Mouse (Mus musculus): ENCODE data around the gene Slco3a1. TPM values are rescaled to one million over a fixed set of nuclear protein-coding genes. Genes with fewer than 3 reads are reported as not detected.

The Slco3a1 gene
- polyA plus RNA-seq, 1 experiment from 2014 or later, result 6.7 TPM

- H3K9ac ChIP-seq (ENCODE audit: low read depth, low read length), result no peak overlapping the region
- WGBS, result 74% methylated on average over 14 of the region's 14 CpGs
- H3K36me3 ChIP-seq (ENCODE audit: control insufficient read depth, insufficient read depth, low read length), result no peaks in the 10 kb centered on the region
- no peak for ATAC-seq
- H3K9me3 ChIP-seq (ENCODE audit: control insufficient read depth, low read length), result no peaks in the 10 kb centered on the region
- no peak overlapping the region for H3K4me2 ChIP-seq (ENCODE audit: low read depth, low read length)
- H3K4me3 ChIP-seq (ENCODE audit: low read length), result no peak overlapping the region
- H3K27me3 ChIP-seq (replicated peaks; ENCODE audit: control insufficient read depth, insufficient read depth, low read length), result no peaks in the 10 kb centered on the region
- H3K4me1 ChIP-seq (ENCODE audit: control insufficient read depth, insufficient read depth, low read length), result no peaks in the 10 kb centered on the region
- no peak overlapping the region for H3K27ac ChIP-seq (ENCODE audit: low read length)
Observed at GRCm38 (mm10) chr7:74303611-74304300, 250.8 kb downstream of the Slco3a1 start.

- H3K4me2 ChIP-seq (ENCODE audit: low read depth, low read length), result no peak overlapping the region
- WGBS, result 72% methylated on average over 5 of the region's 5 CpGs
- no peak for ATAC-seq
Observed at GRCm38 (mm10) chr7:74303081-74303480, 251.5 kb downstream of the Slco3a1 start.

DNA sequence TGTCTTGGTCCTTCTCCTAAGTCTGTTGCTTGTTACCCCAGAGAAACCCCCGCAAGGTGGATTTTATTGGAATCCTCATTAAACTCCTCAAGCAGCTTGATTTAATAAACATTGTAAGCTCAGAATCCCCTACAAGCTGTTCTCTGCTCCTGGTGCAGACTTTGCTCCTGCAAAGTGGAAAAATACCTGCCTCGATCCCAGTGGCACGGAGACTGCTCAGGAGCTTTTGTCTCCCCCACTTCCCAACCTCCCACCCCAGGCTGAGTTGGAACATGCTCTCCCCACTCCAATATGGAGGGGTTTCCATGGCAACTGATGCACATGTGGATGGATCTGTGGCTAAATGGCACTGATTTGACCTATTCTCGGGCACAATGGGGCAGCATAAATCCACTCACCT lies 268.0 kb downstream of the Slco3a1 start:
- H3K27ac ChIP-seq (ENCODE audit: low read length), result no peak overlapping the region
- H3K4me1 ChIP-seq (ENCODE audit: control insufficient read depth, insufficient read depth, low read length), result no peaks in the 10 kb centered on the region
- H3K4me3 ChIP-seq (ENCODE audit: low read length), result no peak overlapping the region
- H3K9ac ChIP-seq (ENCODE audit: low read depth, low read length), result no peak overlapping the region
- WGBS, result 78% methylated on average over 4 of the region's 4 CpGs
- no peak overlapping the region for H3K4me2 ChIP-seq (ENCODE audit: low read depth, low read length)
- H3K27me3 ChIP-seq (replicated peaks; ENCODE audit: control insufficient read depth, insufficient read depth, low read length), result no peaks in the 10 kb centered on the region
- no peaks in the 10 kb centered on the region for H3K9me3 ChIP-seq (ENCODE audit: control insufficient read depth, low read length)
- no peaks in the 10 kb centered on the region for H3K36me3 ChIP-seq (ENCODE audit: control insufficient read depth, insufficient read depth, low read length)
- no peak for ATAC-seq

More at GRCm38 (mm10) chr7:74303081-74303480, 251.5 kb downstream of the Slco3a1 start:
- Histone ChIP-seq H3K27me3 (replicated peaks; ENCODE audit: control insufficient read depth, insufficient read depth, low read length) (no peaks in the 10 kb centered on the region), H3K9me3 (ENCODE audit: control insufficient read depth, low read length) (no peaks in the 10 kb centered on the region), H3K9ac (ENCODE audit: low read depth, low read length) (no peak overlapping the region), H3K36me3 (ENCODE audit: control insufficient read depth, insufficient read depth, low read length) (no peaks in the 10 kb centered on the region), H3K27ac (ENCODE audit: low read length) (no peak overlapping the region), H3K4me3 (ENCODE audit: low read length) (no peak overlapping the region), H3K4me1 (ENCODE audit: control insufficient read depth, insufficient read depth, low read length) (no peaks in the 10 kb centered on the region)

DNA sequence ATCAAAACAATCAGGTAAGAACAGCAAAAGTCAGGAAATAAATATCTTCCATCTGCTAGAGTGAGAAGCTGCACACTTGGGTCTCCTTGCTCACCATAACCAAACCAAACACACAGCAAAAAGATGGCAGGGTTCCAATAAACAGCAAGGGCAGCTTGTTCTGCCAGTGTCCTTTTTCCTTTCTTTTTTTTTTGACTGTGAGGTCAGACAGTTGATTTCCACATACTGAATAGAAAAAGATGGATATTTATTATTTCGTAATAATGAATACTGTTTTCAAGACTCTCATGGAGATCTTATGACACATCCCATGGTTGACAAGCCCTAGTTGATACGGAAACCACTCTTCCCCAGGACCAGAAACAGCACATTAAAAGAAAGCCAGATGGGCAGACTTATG lies 274.2 kb downstream of the Slco3a1 start:
- ATAC-seq, result no peak
- H3K4me1 ChIP-seq (ENCODE audit: control insufficient read depth, insufficient read depth, low read length), result no peaks in the 10 kb centered on the region
- no peaks in the 10 kb centered on the region for H3K9me3 ChIP-seq (ENCODE audit: control insufficient read depth, low read length)
- H3K27ac ChIP-seq (ENCODE audit: low read length), result no peak overlapping the region
- H3K4me2 ChIP-seq (ENCODE audit: low read depth, low read length), result no peak overlapping the region
- H3K27me3 ChIP-seq (replicated peaks; ENCODE audit: control insufficient read depth, insufficient read depth, low read length), result no peaks in the 10 kb centered on the region
- 86% methylated on average over 2 of the region's 2 CpGs for WGBS
- no peak overlapping the region for H3K4me3 ChIP-seq (ENCODE audit: low read length)
- no peak overlapping the region for H3K9ac ChIP-seq (ENCODE audit: low read depth, low read length)
- no peaks in the 10 kb centered on the region for H3K36me3 ChIP-seq (ENCODE audit: control insufficient read depth, insufficient read depth, low read length)

- ATAC-seq, result no peak
- H3K4me2 ChIP-seq (ENCODE audit: low read depth, low read length), result no peak overlapping the region
- 92% methylated on average over 3 of the region's 3 CpGs for WGBS
- no peak overlapping the region for H3K9ac ChIP-seq (ENCODE audit: low read depth, low read length)
- no peaks in the 10 kb centered on the region for H3K4me1 ChIP-seq (ENCODE audit: control insufficient read depth, insufficient read depth, low read length)
- no peaks in the 10 kb centered on the region for H3K9me3 ChIP-seq (ENCODE audit: control insufficient read depth, low read length)
- H3K4me3 ChIP-seq (ENCODE audit: low read length), result no peak overlapping the region
- H3K36me3 ChIP-seq (ENCODE audit: control insufficient read depth, insufficient read depth, low read length), result no peaks in the 10 kb centered on the region
- H3K27me3 ChIP-seq (replicated peaks; ENCODE audit: control insufficient read depth, insufficient read depth, low read length), result no peaks in the 10 kb centered on the region
- H3K27ac ChIP-seq (ENCODE audit: low read length), result no peak overlapping the region
Observed at GRCm38 (mm10) chr7:74279356-74279755, 275.2 kb downstream of the Slco3a1 start.

DNA sequence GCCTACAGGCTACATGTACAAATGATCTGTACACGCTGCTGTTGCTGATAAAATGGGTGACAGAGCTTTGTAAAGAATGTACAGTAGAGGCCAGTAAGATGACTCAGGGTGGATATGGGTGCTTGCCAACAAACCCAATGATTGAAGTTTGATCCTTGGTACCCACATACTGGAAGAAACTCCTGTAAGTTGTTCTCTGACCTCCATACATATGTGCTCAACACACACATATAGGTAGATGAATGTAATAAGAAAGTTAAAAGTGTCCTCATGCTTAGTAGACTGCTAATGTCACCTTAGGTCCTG lies 284.5 kb downstream of the Slco3a1 start:
- ATAC-seq, result no peak
- H3K27ac ChIP-seq (ENCODE audit: low read length), result no peak overlapping the region
- H3K4me1 ChIP-seq (ENCODE audit: control insufficient read depth, insufficient read depth, low read length), result no peaks in the 10 kb centered on the region
- H3K4me2 ChIP-seq (ENCODE audit: low read depth, low read length), result no peak overlapping the region
- no peaks in the 10 kb centered on the region for H3K36me3 ChIP-seq (ENCODE audit: control insufficient read depth, insufficient read depth, low read length)
- H3K9ac ChIP-seq (ENCODE audit: low read depth, low read length), result no peak overlapping the region
- no peaks in the 10 kb centered on the region for H3K27me3 ChIP-seq (replicated peaks; ENCODE audit: control insufficient read depth, insufficient read depth, low read length)
- 84% methylated on average over 1 of the region's 1 CpGs for WGBS
- no peak overlapping the region for H3K4me3 ChIP-seq (ENCODE audit: low read length)
- no peaks in the 10 kb centered on the region for H3K9me3 ChIP-seq (ENCODE audit: control insufficient read depth, low read length)

DNA sequence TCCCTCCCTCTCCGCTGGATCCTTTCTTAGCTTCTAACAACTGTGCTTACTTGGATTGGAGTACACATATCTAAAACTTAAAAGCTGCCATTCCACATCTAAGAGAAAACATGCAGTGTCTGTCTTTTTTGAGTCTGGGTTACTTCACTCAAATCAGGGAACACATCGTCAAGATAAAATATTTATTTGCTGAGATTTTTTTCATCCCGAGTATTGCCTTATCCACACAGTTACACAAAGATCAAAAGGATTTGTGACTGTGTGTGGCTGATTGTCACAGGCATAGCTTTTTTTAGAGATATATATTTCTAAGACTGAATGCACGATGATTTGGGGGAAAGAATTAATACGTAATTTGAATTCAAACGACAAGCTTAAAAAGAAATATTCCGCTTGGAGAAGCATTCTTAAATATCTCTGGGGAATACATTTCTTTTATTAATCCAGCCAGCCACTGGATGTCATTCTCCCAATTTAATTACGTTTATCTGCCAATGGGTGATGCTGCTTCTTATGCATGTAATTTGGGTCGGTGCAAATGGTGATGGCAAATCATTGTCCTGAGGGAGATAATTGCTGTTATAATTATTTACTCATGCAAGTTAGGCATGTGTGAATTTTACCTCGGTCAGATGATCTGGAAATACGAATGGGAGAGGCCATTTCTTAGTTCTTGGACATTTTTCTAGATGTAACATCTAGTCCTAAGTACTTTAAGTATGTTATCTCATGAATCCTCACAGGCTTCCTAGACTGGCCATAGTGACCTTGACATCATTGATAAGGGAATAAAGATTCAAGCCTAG lies 285.1 kb downstream of the Slco3a1 start:
- no peak overlapping the region for H3K4me2 ChIP-seq (ENCODE audit: low read depth, low read length)
- no peak overlapping the region for H3K27ac ChIP-seq (ENCODE audit: low read length)
- no peak overlapping the region for H3K9ac ChIP-seq (ENCODE audit: low read depth, low read length)
- no peaks in the 10 kb centered on the region for H3K9me3 ChIP-seq (ENCODE audit: control insufficient read depth, low read length)
- H3K27me3 ChIP-seq (replicated peaks; ENCODE audit: control insufficient read depth, insufficient read depth, low read length), result no peaks in the 10 kb centered on the region
- 80% methylated on average over 11 of the region's 11 CpGs for WGBS
- H3K4me3 ChIP-seq (ENCODE audit: low read length), result no peak overlapping the region
- no peaks in the 10 kb centered on the region for H3K4me1 ChIP-seq (ENCODE audit: control insufficient read depth, insufficient read depth, low read length)
- no peak for ATAC-seq
- H3K36me3 ChIP-seq (ENCODE audit: control insufficient read depth, insufficient read depth, low read length), result no peaks in the 10 kb centered on the region

DNA sequence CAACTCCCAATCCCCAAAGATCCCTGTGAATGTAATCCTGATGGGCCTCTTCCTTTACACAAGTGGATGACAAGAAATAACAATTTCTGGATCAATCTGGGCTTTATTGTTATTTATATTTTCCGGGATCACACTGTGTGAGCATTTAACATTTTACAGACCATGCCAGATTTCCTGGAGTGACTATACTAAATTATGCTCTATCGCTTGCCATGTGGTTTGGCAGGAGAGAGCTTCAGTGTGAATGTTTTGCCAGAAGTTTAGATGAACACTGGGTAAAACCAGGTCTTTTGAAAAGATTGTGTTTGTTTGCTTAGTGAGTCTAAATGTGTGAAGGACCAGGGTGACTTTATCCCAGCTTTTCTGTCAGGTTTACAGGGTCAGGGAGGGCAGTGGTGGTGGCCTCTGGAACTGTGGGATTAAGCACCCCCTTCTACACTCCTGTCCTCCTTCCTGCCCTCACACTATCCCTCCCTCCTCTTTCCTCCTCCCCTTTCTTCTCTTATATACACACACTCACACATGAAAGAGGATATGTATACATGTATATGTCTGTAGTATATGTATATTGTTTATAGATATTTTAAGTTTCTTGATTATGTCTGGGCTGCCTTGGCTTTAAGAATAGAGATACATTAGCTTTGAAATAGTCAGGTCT lies 287.9 kb downstream of the Slco3a1 start:
- no peak for ATAC-seq
- Histone ChIP-seq H3K27me3 (replicated peaks; ENCODE audit: control insufficient read depth, insufficient read depth, low read length) (no peaks in the 10 kb centered on the region), H3K27ac (ENCODE audit: low read length) (no peak overlapping the region), H3K4me1 (ENCODE audit: control insufficient read depth, insufficient read depth, low read length) (no peaks in the 10 kb centered on the region), H3K4me2 (ENCODE audit: low read depth, low read length) (no peak overlapping the region), H3K4me3 (ENCODE audit: low read length) (no peak overlapping the region), H3K9ac (ENCODE audit: low read depth, low read length) (no peak overlapping the region), H3K9me3 (ENCODE audit: control insufficient read depth, low read length) (no peaks in the 10 kb centered on the region), H3K36me3 (ENCODE audit: control insufficient read depth, insufficient read depth, low read length) (no peaks in the 10 kb centered on the region)
- 71% methylated on average over 2 of the region's 2 CpGs for WGBS

- no peaks in the 10 kb centered on the region for H3K9me3 ChIP-seq (ENCODE audit: control insufficient read depth, low read length)
- no peaks in the 10 kb centered on the region for H3K27me3 ChIP-seq (replicated peaks; ENCODE audit: control insufficient read depth, insufficient read depth, low read length)
- H3K27ac ChIP-seq (ENCODE audit: low read length), result no peak overlapping the region
- no peak overlapping the region for H3K4me3 ChIP-seq (ENCODE audit: low read length)
- no peaks in the 10 kb centered on the region for H3K4me1 ChIP-seq (ENCODE audit: control insufficient read depth, insufficient read depth, low read length)
- no peak for ATAC-seq
- no peaks in the 10 kb centered on the region for H3K36me3 ChIP-seq (ENCODE audit: control insufficient read depth, insufficient read depth, low read length)
- H3K4me2 ChIP-seq (ENCODE audit: low read depth, low read length), result no peak overlapping the region
- no peak overlapping the region for H3K9ac ChIP-seq (ENCODE audit: low read depth, low read length)
- 82% methylated on average over 3 of the region's 3 CpGs for WGBS
Observed at GRCm38 (mm10) chr7:74256291-74256690, 298.3 kb downstream of the Slco3a1 start.
